Mouse (Mus musculus): ENCODE measurements around the gene Tdp2. TPM values are rescaled to one million over a fixed set of nuclear protein-coding genes. Genes with fewer than 3 reads are reported as not detected.
A peak's percentile ranks its signal among the peaks of the same experiment; 100 is the strongest.

The Tdp2 gene
- total and polyA plus RNA-seq, 3 experiments: 33.1 to 45.3 TPM; not detected in 1

- Histone ChIP-seq H3K27ac (ENCODE audit: control insufficient read depth, low read depth, low read length) (no peak overlapping the region), H3K9me3 (replicated peaks; ENCODE audit: insufficient read depth, low read length) (no peaks in the 10 kb centered on the region), H3K27me3 (ENCODE audit: control insufficient read depth in 1 of 2, insufficient read depth in 2 of 2, low read length in 2 of 2) (no peaks in the 10 kb centered on the region; a peak in 1 of 4 replicates), H3K36me3 (ENCODE audit: control insufficient read depth in 1 of 2, insufficient read depth in 2 of 2, low read length in 2 of 2) (peaks cover 0 to 8% of the 10 kb centered on the region in 2 experiments; a peak in 2 of 4 replicates), H3K9ac (ENCODE audit: control insufficient read depth, low read depth, low read length, poor library complexity, severe bottlenecking) (no peak overlapping the region), H3K4me1 (ENCODE audit: control insufficient read depth in 1 of 2, insufficient read depth in 2 of 2, low read length in 2 of 2) (peaks cover 8 to 18% of the 10 kb centered on the region in 2 experiments), H3K4me3 (ENCODE audit: control insufficient read depth in 1 of 2, insufficient read depth in 1 of 2, low read depth in 2 of 2, low read length in 2 of 2) (no peak overlapping the region), H3K79me2 (ENCODE audit: control insufficient read depth, insufficient read depth, low read length, poor library complexity) (no peaks in the 10 kb centered on the region)
- TF ChIP-seq EP300 (IDR thresholded peaks at IDR 0.05; ENCODE audit: low read depth in 1 of 2, low read length in 2 of 2): peak; percentile 4 to 46; a peak in 2 of 4 replicates
- TF ChIP-seq ETS1 (IDR thresholded peaks at IDR 0.05; ENCODE audit: low read depth, low read length): peak; percentile 23; the same call in 1 of the 2 replicates
- TF ChIP-seq ZC3H11A (IDR thresholded peaks at IDR 0.05; ENCODE audit: low read depth, low read length): no peak
- peak; percentile 28; the same call in 1 of the 2 replicates for TF ChIP-seq SIN3A (IDR thresholded peaks at IDR 0.05; ENCODE audit: low read length)
- no peak for TF ChIP-seq TBP (IDR thresholded peaks at IDR 0.05; ENCODE audit: low read depth, low read length)
- TF ChIP-seq RAD21 (IDR thresholded peaks at IDR 0.05; ENCODE audit: low read depth, low read length): no peak
- peak; percentile 95 for TF ChIP-seq RCOR1 (IDR thresholded peaks at IDR 0.05; ENCODE audit: low read depth, low read length)
- TF ChIP-seq MAX (IDR thresholded peaks at IDR 0.05; ENCODE audit: low read length): no peak
- TF ChIP-seq ZMIZ1 (IDR thresholded peaks at IDR 0.05; ENCODE audit: low read depth, low read length): no peak
- TF ChIP-seq TCF12 (IDR thresholded peaks at IDR 0.05; ENCODE audit: low read depth, low read length): 0 out of 2 replicates have a peak, but pooled peaks have one; percentile 9
- no peak for TF ChIP-seq GABPA (IDR thresholded peaks at IDR 0.05; ENCODE audit: low read depth, low read length)
- TF ChIP-seq HCFC1 (IDR thresholded peaks at IDR 0.05; ENCODE audit: low read depth, low read length): no peak
- TF ChIP-seq GATA1 (IDR thresholded peaks at IDR 0.05; ENCODE audit: low read depth, low read length): peak; percentile 40; the same call in 1 of the 2 replicates
- 0 out of 2 replicates have a peak, but pooled peaks have one; percentile 25 for TF ChIP-seq MXI1 (IDR thresholded peaks at IDR 0.05; ENCODE audit: low read depth, low read length)
- TF ChIP-seq POLR2A (IDR thresholded peaks at IDR 0.05; ENCODE audit: control insufficient read depth in 1 of 2, insufficient read depth in 1 of 2, low read depth in 1 of 2, low read length in 2 of 2, poor library complexity in 1 of 2): no peak
- no peak for TF ChIP-seq POLR2AphosphoS5 (IDR thresholded peaks at IDR 0.05; ENCODE audit: borderline replicate concordance, low read depth, low read length)
- DNase-seq (ENCODE audit: low read depth, low spot score): peak; percentile 63
Measured at GRCm38 (mm10) chr13:24781916-24782315, 49.6 kb upstream of the Tdp2 start.

- Histone ChIP-seq H3K27me3 (ENCODE audit: control insufficient read depth in 1 of 2, insufficient read depth in 2 of 2, low read length in 2 of 2) (no peaks in the 10 kb centered on the region), H3K36me3 (ENCODE audit: control insufficient read depth in 1 of 2, insufficient read depth in 2 of 2, low read length in 2 of 2) (peaks cover 0 to 8% of the 10 kb centered on the region in 2 experiments; a peak in 2 of 4 replicates), H3K79me2 (ENCODE audit: control insufficient read depth, insufficient read depth, low read length, poor library complexity) (no peaks in the 10 kb centered on the region), H3K9ac (ENCODE audit: control insufficient read depth, low read depth, low read length, poor library complexity, severe bottlenecking) (peak overlapping the region; percentile 62), H3K9me3 (replicated peaks; ENCODE audit: insufficient read depth, low read length) (no peaks in the 10 kb centered on the region), H3K27ac (ENCODE audit: control insufficient read depth, low read depth, low read length) (peak overlapping the region; percentile 53), H3K4me3 (ENCODE audit: control insufficient read depth in 1 of 2, insufficient read depth in 1 of 2, low read depth in 2 of 2, low read length in 2 of 2) (peak overlapping the region; percentile 47 to 54), H3K4me1 (ENCODE audit: control insufficient read depth in 1 of 2, insufficient read depth in 2 of 2, low read length in 2 of 2) (peaks cover 8 to 18% of the 10 kb centered on the region in 2 experiments)
- DNase-seq (ENCODE audit: low read depth, low spot score): peak; percentile 87
- no peak for TF ChIP-seq CTCF (IDR thresholded peaks at IDR 0.05 in 2 of 3, conservative IDR thresholded peaks at IDR 0.05 in 1 of 3; ENCODE audit: control insufficient read depth in 1 of 3, insufficient read depth in 1 of 3, low read depth in 2 of 3, low read length in 3 of 3, poor library complexity in 1 of 3, severe bottlenecking in 1 of 3)
- 0 out of 2 replicates have a peak, but pooled peaks have one; percentile 61 for TF ChIP-seq MYC (IDR thresholded peaks at IDR 0.05; ENCODE audit: low read depth, low read length)
- TF ChIP-seq USF1 (IDR thresholded peaks at IDR 0.05; ENCODE audit: low read depth, low read length): 0 out of 2 replicates have a peak, but pooled peaks have one; percentile 34
- TF ChIP-seq NRF1 (IDR thresholded peaks at IDR 0.05; ENCODE audit: insufficient read depth, low read depth, low read length, poor library complexity, severe bottlenecking): no peak
- TF ChIP-seq MXI1 (IDR thresholded peaks at IDR 0.05; ENCODE audit: low read depth, low read length): peak; percentile 53
- TF ChIP-seq EP300 (IDR thresholded peaks at IDR 0.05; ENCODE audit: low read depth in 1 of 2, low read length in 2 of 2): 0 out of 4 replicates have a peak, but pooled peaks of 1 of the 2 experiments have one; percentile 5
- TF ChIP-seq E2F4 (IDR thresholded peaks at IDR 0.05; ENCODE audit: borderline replicate concordance, low read depth, low read length): peak; percentile 63; the same call in 1 of the 2 replicates
- no peak for TF ChIP-seq POLR2A (IDR thresholded peaks at IDR 0.05; ENCODE audit: control insufficient read depth in 1 of 2, insufficient read depth in 1 of 2, low read depth in 1 of 2, low read length in 2 of 2, poor library complexity in 1 of 2)
- no peak for TF ChIP-seq HCFC1 (IDR thresholded peaks at IDR 0.05; ENCODE audit: low read depth, low read length)
- no peak for TF ChIP-seq ELF1 (IDR thresholded peaks at IDR 0.05; ENCODE audit: low read depth, low read length)
- no peak for TF ChIP-seq SMC3 (IDR thresholded peaks at IDR 0.05; ENCODE audit: low read depth, low read length)
- TF ChIP-seq MEF2A (IDR thresholded peaks at IDR 0.05; ENCODE audit: extremely low read depth, insufficient replicate concordance, low read depth, low read length, poor library complexity, severe bottlenecking): no peak
- TF ChIP-seq ETS1 (IDR thresholded peaks at IDR 0.05; ENCODE audit: low read depth, low read length): peak; percentile 13; the same call in 1 of the 2 replicates
- TF ChIP-seq MAX (IDR thresholded peaks at IDR 0.05; ENCODE audit: low read length): peak; percentile 80
- no peak for TF ChIP-seq UBTF (IDR thresholded peaks at IDR 0.05; ENCODE audit: borderline replicate concordance, insufficient read depth, low read depth, low read length)
Measured at GRCm38 (mm10) chr13:24786014-24786490, 45.4 kb upstream of the Tdp2 start.
